Mouse (Mus musculus): ENCODE results near the gene Raf1. TPM values are rescaled to one million over a fixed set of nuclear protein-coding genes. Genes with fewer than 3 reads are reported as not detected.

Raf1 gene
- polyA plus RNA-seq, 1 experiment from 2014 or later = 146 TPM

DNA sequence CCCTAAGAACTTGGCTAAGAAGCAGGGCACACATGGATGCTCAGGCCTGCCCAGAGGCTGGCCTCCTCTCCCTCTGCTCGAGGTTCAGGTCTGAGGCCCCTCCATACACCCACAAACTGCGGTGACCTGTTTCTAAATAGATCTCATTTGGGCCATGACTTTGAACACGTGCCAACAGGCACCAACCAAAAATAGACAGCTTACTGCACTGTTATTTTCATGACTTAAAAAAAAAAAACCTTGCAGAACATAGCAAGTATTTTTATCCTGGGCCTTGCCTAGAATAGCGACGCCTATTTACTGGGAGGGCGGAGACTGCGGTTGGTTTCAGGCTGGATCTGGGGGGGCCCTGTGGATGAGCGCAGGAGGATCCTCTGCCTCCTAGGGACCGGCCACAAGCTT lies 18.0 kb upstream of the Raf1 start:
- H3K4me2 ChIP-seq = no peak overlapping the region

GRCm38 (mm10) chr6:115692963-115693730 lies 16.7 kb upstream of the Raf1 start:
- no peak for ATAC-seq (replicated peaks)
- Histone ChIP-seq H3K4me2 (no peak overlapping the region), H3K36me3 (replicated peaks) (no peaks in the 10 kb centered on the region), H3K27ac (no peak overlapping the region), H3K4me1 (no peaks in the 10 kb centered on the region), H3K9ac (no peak overlapping the region), H3K9me3 (no peaks in the 10 kb centered on the region), H3K27me3 (replicated peaks) (no peaks in the 10 kb centered on the region), H3K4me3 (no peak overlapping the region)
- WGBS = 65% methylated on average over 5 of the region's 5 CpGs

More for the DNA sequence above, 18.0 kb upstream of the Raf1 start:
- Histone ChIP-seq H3K4me1 (no peaks in the 10 kb centered on the region), H3K9ac (no peak overlapping the region), H3K27me3 (replicated peaks) (no peaks in the 10 kb centered on the region), H3K4me3 (no peak overlapping the region), H3K36me3 (replicated peaks) (no peaks in the 10 kb centered on the region), H3K27ac (no peak overlapping the region), H3K9me3 (no peaks in the 10 kb centered on the region)
- 58% methylated on average over 9 of the region's 9 CpGs for WGBS
- ATAC-seq (replicated peaks) = no peak

DNA sequence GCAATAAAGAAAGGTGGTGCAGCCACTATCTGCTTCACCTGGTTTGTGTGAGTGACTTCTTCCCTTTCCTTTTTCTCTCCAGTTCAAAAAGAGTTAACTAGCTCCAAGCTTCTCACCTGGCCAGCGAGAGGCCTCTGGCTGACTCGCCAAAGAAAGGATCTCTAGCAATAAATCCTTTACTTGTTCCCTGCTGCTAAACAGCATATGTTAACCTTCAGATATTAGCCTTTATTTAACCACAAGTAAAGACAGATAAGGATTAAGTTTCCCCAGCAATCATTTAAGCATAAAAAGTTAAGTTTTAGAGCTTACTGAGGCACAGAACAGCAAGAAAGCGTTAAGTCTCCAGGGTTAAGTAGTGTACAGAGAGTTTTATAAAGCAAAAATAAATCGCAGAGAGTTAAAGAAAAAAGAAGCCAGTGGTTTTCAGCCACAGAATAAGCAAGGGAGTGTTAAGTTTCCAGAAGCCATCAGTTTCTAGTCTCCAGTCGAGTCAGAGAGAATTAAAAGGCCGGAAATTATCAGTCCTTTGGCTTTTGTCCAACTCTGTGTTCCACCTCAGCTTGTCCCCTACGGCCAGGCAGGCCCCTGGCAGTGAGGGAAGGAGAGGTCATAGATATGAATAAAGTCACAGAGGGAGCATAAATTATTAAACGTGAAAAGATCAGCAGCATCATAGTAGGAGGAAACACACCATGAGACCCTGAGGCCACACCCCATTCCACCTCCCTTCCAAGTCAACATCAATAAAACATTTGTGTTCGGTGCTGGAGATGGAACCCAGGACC lies 15.9 kb upstream of the Raf1 start:
- no peaks in the 10 kb centered on the region for H3K36me3 ChIP-seq (replicated peaks)
- H3K9ac ChIP-seq = no peak overlapping the region
- 62% methylated on average over 9 of the region's 9 CpGs for WGBS
- H3K27me3 ChIP-seq (replicated peaks) = no peaks in the 10 kb centered on the region
- ATAC-seq (replicated peaks) = no peak
- no peak overlapping the region for H3K4me2 ChIP-seq
- no peaks in the 10 kb centered on the region for H3K4me1 ChIP-seq
- no peak overlapping the region for H3K4me3 ChIP-seq
- H3K9me3 ChIP-seq = no peaks in the 10 kb centered on the region
- H3K27ac ChIP-seq = no peak overlapping the region

- H3K4me2 ChIP-seq = no peak overlapping the region
- ATAC-seq (replicated peaks) = no peak
- no peak overlapping the region for H3K9ac ChIP-seq
- H3K4me3 ChIP-seq = no peak overlapping the region
- 91% methylated on average over 4 of the region's 4 CpGs for WGBS
- no peaks in the 10 kb centered on the region for H3K9me3 ChIP-seq
- H3K36me3 ChIP-seq (replicated peaks) = no peaks in the 10 kb centered on the region
- H3K4me1 ChIP-seq = no peaks in the 10 kb centered on the region
- H3K27me3 ChIP-seq (replicated peaks) = no peaks in the 10 kb centered on the region
- H3K27ac ChIP-seq = no peak overlapping the region
Measured at GRCm38 (mm10) chr6:115690105-115690504, 13.7 kb upstream of the Raf1 start.

GRCm38 (mm10) chr6:115688589-115688988 lies 12.2 kb upstream of the Raf1 start:
- ATAC-seq (replicated peaks) = no peak
- Histone ChIP-seq H3K36me3 (replicated peaks) (no peaks in the 10 kb centered on the region), H3K27me3 (replicated peaks) (no peaks in the 10 kb centered on the region), H3K27ac (no peak overlapping the region), H3K9me3 (no peaks in the 10 kb centered on the region), H3K4me2 (no peak overlapping the region), H3K4me3 (no peak overlapping the region), H3K9ac (no peak overlapping the region), H3K4me1 (no peaks in the 10 kb centered on the region)
- WGBS = 86% methylated on average over 4 of the region's 4 CpGs

- H3K4me2 ChIP-seq = no peak overlapping the region
- H3K27ac ChIP-seq = no peak overlapping the region
- no peaks in the 10 kb centered on the region for H3K9me3 ChIP-seq
- H3K9ac ChIP-seq = no peak overlapping the region
- H3K36me3 ChIP-seq (replicated peaks) = no peaks in the 10 kb centered on the region
- H3K27me3 ChIP-seq (replicated peaks) = no peaks in the 10 kb centered on the region
- 71% methylated on average over 3 of the region's 3 CpGs for WGBS
- no peak for ATAC-seq (replicated peaks)
- no peaks in the 10 kb centered on the region for H3K4me1 ChIP-seq
- H3K4me3 ChIP-seq = no peak overlapping the region
Measured at GRCm38 (mm10) chr6:115687753-115688152, 11.3 kb upstream of the Raf1 start.

DNA sequence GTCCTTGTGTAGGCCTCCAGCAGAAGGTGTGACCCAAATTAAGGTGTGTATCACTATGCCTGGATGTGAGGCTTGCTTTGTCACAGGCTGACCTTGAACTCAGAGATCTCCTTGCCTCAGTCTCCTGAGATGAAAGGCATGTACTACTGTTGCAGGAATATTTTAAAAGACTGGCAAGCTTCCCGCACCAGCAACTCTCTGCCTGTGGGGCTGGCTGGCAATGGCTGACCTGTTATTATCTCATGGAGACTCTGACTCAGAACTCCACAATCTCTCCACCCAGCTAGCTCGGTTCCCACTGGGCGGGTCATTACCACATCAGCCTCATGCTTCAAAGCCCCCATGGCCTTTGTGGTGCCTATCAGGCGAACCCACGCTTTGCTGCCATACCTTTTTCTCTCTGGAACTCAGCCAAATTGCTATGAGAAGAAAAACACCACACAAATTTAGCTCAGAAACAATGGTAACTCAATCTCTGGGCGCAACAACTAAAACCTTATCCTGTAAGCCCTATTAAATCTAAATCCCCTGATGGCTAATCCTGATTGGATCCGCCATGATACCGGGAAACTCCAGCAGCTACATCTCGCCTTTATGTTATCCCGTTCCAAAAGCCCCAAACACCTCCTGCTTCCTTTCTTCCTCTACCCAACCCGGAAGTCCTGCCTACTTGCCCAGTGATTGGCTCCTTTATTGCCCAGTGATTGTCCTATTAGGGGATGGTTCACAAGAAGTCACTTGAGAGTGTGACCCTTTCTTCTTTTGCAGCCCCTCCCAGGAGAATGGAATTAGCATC lies 8.6 kb upstream of the Raf1 start:
- no peaks in the 10 kb centered on the region for H3K36me3 ChIP-seq (replicated peaks)
- no peak overlapping the region for H3K9ac ChIP-seq
- no peaks in the 10 kb centered on the region for H3K9me3 ChIP-seq
- no peak overlapping the region for H3K27ac ChIP-seq
- no peaks in the 10 kb centered on the region for H3K27me3 ChIP-seq (replicated peaks)
- no peak for ATAC-seq (replicated peaks)
- 48% methylated on average over 11 of the region's 11 CpGs for WGBS
- no peak overlapping the region for H3K4me3 ChIP-seq
- no peak overlapping the region for H3K4me2 ChIP-seq
- H3K4me1 ChIP-seq = no peaks in the 10 kb centered on the region

- Histone ChIP-seq H3K9ac (no peak overlapping the region), H3K4me2 (no peak overlapping the region), H3K4me3 (no peak overlapping the region), H3K27me3 (replicated peaks) (no peaks in the 10 kb centered on the region), H3K9me3 (no peaks in the 10 kb centered on the region), H3K36me3 (replicated peaks) (no peaks in the 10 kb centered on the region), H3K27ac (no peak overlapping the region), H3K4me1 (no peaks in the 10 kb centered on the region)
- WGBS = 95% methylated on average over 2 of the region's 2 CpGs
- no peak for ATAC-seq (replicated peaks)
Measured at GRCm38 (mm10) chr6:115684271-115684670, 7.8 kb upstream of the Raf1 start.

DNA sequence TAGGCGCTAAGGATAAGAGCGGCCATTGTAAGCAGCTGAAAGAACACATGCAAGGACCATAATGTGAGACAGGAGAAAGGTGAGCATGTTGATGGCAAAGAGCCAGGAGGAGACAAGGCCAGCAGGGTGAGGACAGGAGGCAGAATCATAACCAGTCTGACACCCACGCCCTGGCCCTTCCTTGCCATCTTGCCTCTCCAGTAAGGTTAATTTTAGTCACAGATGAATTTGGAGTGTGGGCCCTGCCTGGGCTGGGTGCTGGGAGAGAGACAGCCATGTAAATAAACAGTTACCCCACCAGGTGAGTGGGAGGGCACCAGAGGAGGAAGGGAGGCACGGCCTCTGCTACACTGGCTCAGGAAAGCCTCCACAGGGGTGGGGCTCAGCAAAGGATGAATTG lies 4.6 kb upstream of the Raf1 start:
- Histone ChIP-seq H3K9ac (no peak overlapping the region), H3K4me3 (no peak overlapping the region), H3K36me3 (replicated peaks) (no peaks in the 10 kb centered on the region), H3K4me1 (peaks cover 4% of the 10 kb centered on the region; the same call in 1 of the 2 replicates), H3K27me3 (replicated peaks) (no peaks in the 10 kb centered on the region), H3K27ac (no peak overlapping the region), H3K4me2 (no peak overlapping the region), H3K9me3 (no peaks in the 10 kb centered on the region)
- ATAC-seq (replicated peaks) = no peak
- 89% methylated on average over 4 of the region's 4 CpGs for WGBS

DNA sequence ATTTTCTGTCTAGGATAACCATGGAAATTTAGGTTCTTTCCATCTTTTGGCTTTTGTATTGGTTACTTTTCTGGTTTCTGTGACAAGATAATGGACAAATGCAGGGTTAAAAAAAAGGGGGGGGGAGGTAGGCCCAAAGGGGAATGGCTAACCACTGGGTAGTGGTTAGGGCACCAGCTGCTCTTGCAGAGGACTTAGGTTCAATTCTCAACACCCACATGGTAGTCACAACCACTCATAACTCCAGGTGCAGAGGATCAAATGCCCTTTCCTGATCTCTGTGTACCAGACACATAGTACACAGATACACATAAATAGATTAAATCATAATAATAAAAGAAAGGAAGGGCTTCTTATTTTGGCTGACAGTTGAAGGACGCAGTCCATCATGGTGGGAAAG lies 1.6 kb upstream of the Raf1 start:
- ATAC-seq (replicated peaks) = no peak
- Histone ChIP-seq H3K4me1 (peaks cover 17% of the 10 kb centered on the region), H3K4me3 (no peak overlapping the region)

GRCm38 (mm10) chr6:115677441-115677840 lies 1.0 kb upstream of the Raf1 start:
- H3K4me1 ChIP-seq = peaks cover 23% of the 10 kb centered on the region
- H3K27ac ChIP-seq = peak overlapping the region; percentile 98; the same call in 1 of the 2 replicates
- H3K9ac ChIP-seq = 0 out of 2 replicates have a peak overlapping the region, but pooled peaks have one; percentile 95
- H3K9me3 ChIP-seq = no peaks in the 10 kb centered on the region
- peak overlapping the region; percentile 83 for H3K4me3 ChIP-seq
- no peaks in the 10 kb centered on the region for H3K27me3 ChIP-seq (replicated peaks)
- 97% methylated on average over 7 of the region's 7 CpGs for WGBS
- H3K36me3 ChIP-seq (replicated peaks) = no peaks in the 10 kb centered on the region
- peak overlapping the region; percentile 56 for H3K4me2 ChIP-seq
- ATAC-seq (replicated peaks) = no peak

More for the DNA sequence above, 1.6 kb upstream of the Raf1 start:
- no peaks in the 10 kb centered on the region for H3K36me3 ChIP-seq (replicated peaks)
- H3K27me3 ChIP-seq (replicated peaks) = no peaks in the 10 kb centered on the region
- no peak overlapping the region for H3K4me2 ChIP-seq
- WGBS = 94% methylated on average over 1 of the region's 1 CpGs
- H3K9ac ChIP-seq = no peak overlapping the region
- H3K9me3 ChIP-seq = no peaks in the 10 kb centered on the region
- no peak overlapping the region for H3K27ac ChIP-seq

Measured in midbrain, embryonic 15.5 days (tissue).